Mouse (Mus musculus) liver, postnatal 0 days (tissue): ENCODE measurements around the gene Zcchc14. TPM values are rescaled to one million over a fixed set of nuclear protein-coding genes. Genes with fewer than 3 reads are reported as not detected.

Source experiments
- ATAC-seq: fragments of 200-750 bp; cut with Nextera tagmentation; 2 replicates; pipeline ENCODE4 v1.8.0; 2017; ENCODE audit warnings: mild to moderate bottlenecking, moderate library complexity
- DNase-seq: peaks from one replicate; pipeline ENCODE4 v3.0.0-alpha.2; 2016
- H3K27ac ChIP-seq: fragments of 300-500 bp; sonication (generic); 2 replicates; pipeline ENCODE4 v1.5.1; 2014; ENCODE audit warnings: antibody characterized with exemption, moderate library complexity, mild to moderate bottlenecking, low read depth
- H3K27me3 ChIP-seq: fragments of 300-500 bp; sonication (generic); 2 replicates; pipeline ENCODE4 v1.6.1; 2014; ENCODE audit warnings: low read length, control low read depth, mixed read lengths; ENCODE audit not compliant: insufficient read depth
- H3K36me3 ChIP-seq: fragments of 300-500 bp; sonication (generic); replicated peaks from 2 replicates; pipeline ENCODE4 v1.6.1; 2014; ENCODE audit warnings: mild to moderate bottlenecking, control low read depth, low read length, moderate library complexity, mixed read lengths; ENCODE audit not compliant: insufficient read depth
- H3K4me1 ChIP-seq: fragments of 300-500 bp; sonication (generic); 2 replicates; pipeline ENCODE4 v1.6.1; 2014; ENCODE audit warnings: antibody characterized with exemption, mild to moderate bottlenecking, control low read depth; ENCODE audit not compliant: insufficient read depth
- H3K4me2 ChIP-seq: fragments of 300-500 bp; sonication (generic); 2 replicates; pipeline ENCODE4 v1.6.1; 2014; ENCODE audit warnings: low read depth, mild to moderate bottlenecking, low read length, moderate library complexity, mixed read lengths
- H3K4me3 ChIP-seq: fragments of 300-500 bp; sonication (generic); 2 replicates; pipeline ENCODE4 v1.5.1; 2014; ENCODE audit warnings: low read depth, low read length
- H3K9ac ChIP-seq: fragments of 300-500 bp; sonication (generic); replicated peaks from 2 replicates; pipeline ENCODE4 v1.6.1; 2014; ENCODE audit warnings: mild to moderate bottlenecking, moderate library complexity
- H3K9me3 ChIP-seq: fragments of 300-500 bp; sonication (generic); 2 replicates; pipeline ENCODE4 v1.6.1; 2016; ENCODE audit warnings: mild to moderate bottlenecking, control low read depth, low read length, mixed read lengths
- CTCF ChIP-seq: sonication (generic); IDR thresholded peaks from 2 replicates; pipeline ENCODE4 v1.5.1; 2016; ENCODE audit warnings: antibody characterized with exemption, low read depth
- EP300 ChIP-seq: IDR thresholded peaks from 2 replicates; pipeline ENCODE4 v1.6.1; 2016; ENCODE audit warnings: antibody characterized with exemption, low read depth, mild to moderate bottlenecking
- WGBS: fragments of 180-500 bp; shearing (Covaris S2); extraction: QIAGEN DNeasy Blood & Tissue Kit; methylation state at CpG from one replicate; pipeline ENCODE4 v1.1.7; 2014; ENCODE audit not compliant: insufficient replicate concordance; 5-methylcytosine and 5-hydroxymethylcytosine counted together
- polyA plus RNA-seq: library from polyadenylated mRNA; unstranded; fragments of >200 nt; fragmentation: Nextera tagmentation; extraction: Ambion mirVana; gene quantifications from 2 replicates; pipeline ENCODE4 v1.2.1, GENCODE M21; 2015

Gene Zcchc14
- polyA plus RNA-seq, 1 experiment from 2014 or later: 2.3 TPM

DNA sequence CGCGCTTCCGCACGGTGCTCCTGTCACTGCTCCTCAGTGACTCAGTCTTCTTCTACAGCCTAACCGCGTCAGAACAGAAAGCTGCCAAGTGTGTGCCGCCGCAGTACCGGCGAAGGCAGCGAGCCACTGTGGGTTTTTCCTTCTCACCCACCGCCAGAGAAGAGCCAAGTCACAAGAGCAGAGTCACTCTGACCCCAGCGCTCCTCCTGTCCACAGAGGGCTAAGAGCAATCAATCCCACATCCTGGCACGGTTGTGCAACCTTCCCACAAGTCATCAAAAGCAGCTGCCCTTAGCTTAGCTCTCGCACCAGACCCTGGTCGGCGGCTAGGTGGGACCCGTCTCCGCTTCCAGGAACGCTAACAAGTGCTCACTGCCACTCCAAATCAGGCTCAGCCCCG lies 82.4 kb downstream of the Zcchc14 start:
- no peak for TF ChIP-seq EP300
- H3K9ac ChIP-seq: peak overlapping the region; percentile 1; the same call in 1 of the 2 replicates
- no peaks in the 10 kb centered on the region for H3K27me3 ChIP-seq
- DNase-seq (peak; percentile 68), ATAC-seq (peak; percentile 76)
- no peaks in the 10 kb centered on the region for H3K9me3 ChIP-seq
- 0 out of 2 replicates have a peak overlapping the region, but pooled peaks have one; percentile 1 for H3K4me3 ChIP-seq
- peaks cover 18% of the 10 kb centered on the region for H3K4me1 ChIP-seq
- 40% methylated on average over 21 of the region's 21 CpGs for WGBS
- peak overlapping the region; percentile 62 for H3K4me2 ChIP-seq
- H3K27ac ChIP-seq: peak overlapping the region; percentile 69
- H3K36me3 ChIP-seq: no peaks in the 10 kb centered on the region

DNA sequence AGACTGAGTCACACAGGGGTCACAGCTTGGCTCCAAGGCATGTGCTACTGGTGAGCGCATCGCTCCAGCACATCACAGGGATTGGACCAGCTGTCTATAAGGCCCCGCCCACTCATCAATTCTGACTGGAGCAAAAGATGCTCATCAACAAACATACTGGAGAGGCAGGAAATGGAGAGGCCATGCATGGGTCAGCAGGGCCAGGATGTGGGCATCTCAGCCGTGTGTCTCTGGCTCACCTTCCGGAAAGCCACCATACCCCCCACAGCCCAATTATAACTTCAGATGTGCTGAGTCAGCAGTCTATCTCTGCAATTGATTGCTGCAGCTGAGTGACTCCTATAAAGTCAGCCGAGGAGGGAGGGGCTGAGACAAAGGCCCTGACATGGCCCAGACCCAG lies 84.4 kb downstream of the Zcchc14 start:
- Histone ChIP-seq H3K4me1 (peaks cover 15% of the 10 kb centered on the region), H3K9ac (no peak overlapping the region), H3K36me3 (no peaks in the 10 kb centered on the region), H3K27ac (no peak overlapping the region), H3K4me3 (no peak overlapping the region), H3K4me2 (no peak overlapping the region), H3K9me3 (no peaks in the 10 kb centered on the region), H3K27me3 (no peaks in the 10 kb centered on the region)
- ATAC-seq (no peak), DNase-seq (no peak)
- no peak for TF ChIP-seq CTCF
- no peak for TF ChIP-seq EP300
- 68% methylated on average over 6 of the region's 6 CpGs for WGBS

DNA sequence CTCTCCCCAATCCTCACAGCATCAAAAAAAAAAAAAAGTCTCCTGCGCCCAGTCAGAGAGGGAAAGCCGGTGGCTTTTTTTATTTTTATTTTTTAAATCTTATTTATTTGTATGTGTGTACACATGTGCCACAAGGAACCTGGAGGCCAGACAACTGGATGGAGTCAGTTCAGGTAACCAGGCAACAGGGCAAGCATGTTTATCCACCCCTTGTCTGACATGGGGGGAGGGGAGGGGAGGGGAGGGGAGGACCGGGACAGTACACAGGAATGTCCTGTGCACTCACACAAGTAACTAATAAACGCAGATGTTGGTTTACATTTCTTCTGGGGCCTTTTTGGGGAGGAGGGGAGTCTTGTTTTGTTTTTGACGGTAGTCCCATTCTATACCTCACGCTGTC lies 89.0 kb downstream of the Zcchc14 start:
- DNase-seq (peak; percentile 62), ATAC-seq (peak; percentile 52)
- Histone ChIP-seq H3K36me3 (peaks cover 9% of the 10 kb centered on the region), H3K4me3 (no peak overlapping the region), H3K4me2 (no peak overlapping the region), H3K27me3 (no peaks in the 10 kb centered on the region), H3K9me3 (no peaks in the 10 kb centered on the region), H3K4me1 (peaks cover 9% of the 10 kb centered on the region), H3K27ac (peak overlapping the region; percentile 81), H3K9ac (no peak overlapping the region)
- 81% methylated on average over 6 of the region's 6 CpGs for WGBS
- TF ChIP-seq CTCF (no peak), EP300 (no peak)

GRCm38 (mm10) chr8:121562941-121563351 lies 89.8 kb downstream of the Zcchc14 start:
- H3K9ac ChIP-seq: no peak overlapping the region
- H3K36me3 ChIP-seq: peaks cover 10% of the 10 kb centered on the region

DNA sequence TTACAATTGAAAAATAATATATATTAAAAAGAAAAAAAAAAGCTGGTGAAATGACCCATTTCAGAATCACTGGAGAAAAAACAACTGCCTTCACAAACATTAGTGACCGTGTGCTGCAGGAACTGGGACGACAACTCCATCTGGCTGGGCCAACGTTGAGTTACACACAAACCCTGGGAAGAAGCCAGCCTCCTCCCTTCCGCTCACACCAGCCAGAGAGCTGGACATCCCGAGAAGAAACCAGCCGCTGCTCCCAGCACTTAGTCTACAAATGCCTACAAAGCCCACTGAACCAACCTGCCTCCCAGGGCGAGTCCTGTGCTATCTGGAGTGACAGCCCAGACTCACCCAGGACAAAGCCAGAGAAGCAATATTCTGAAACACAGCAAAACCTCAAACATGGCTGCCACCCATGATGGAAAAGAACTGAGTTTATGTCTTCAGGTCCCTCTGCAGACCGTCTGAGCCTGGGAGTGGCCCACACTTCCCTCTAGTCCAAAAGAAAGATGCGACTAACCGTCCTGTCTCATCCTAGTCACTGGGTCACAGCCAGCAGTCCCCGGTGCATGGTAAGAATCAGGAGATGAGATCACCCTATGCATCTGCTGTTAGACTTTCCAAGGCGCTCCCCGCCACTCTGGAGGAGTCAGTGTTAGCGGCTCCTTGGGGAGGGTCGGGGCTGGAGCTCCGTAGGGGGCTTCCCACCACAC lies 90.9 kb downstream of the Zcchc14 start:
- no peaks in the 10 kb centered on the region for H3K9me3 ChIP-seq
- H3K4me2 ChIP-seq: no peak overlapping the region
- ATAC-seq: no peak
- H3K27ac ChIP-seq: no peak overlapping the region; the same call in 1 of the 2 replicates
- TF ChIP-seq CTCF (no peak), EP300 (no peak)
- peaks cover 10% of the 10 kb centered on the region for H3K36me3 ChIP-seq
- 85% methylated on average over 16 of the region's 16 CpGs for WGBS
- H3K4me1 ChIP-seq: peaks cover 9% of the 10 kb centered on the region
- no peak overlapping the region for H3K9ac ChIP-seq
- DNase-seq: no peak
- no peak overlapping the region for H3K4me3 ChIP-seq
- H3K27me3 ChIP-seq: no peaks in the 10 kb centered on the region

More at GRCm38 (mm10) chr8:121562941-121563351, 89.8 kb downstream of the Zcchc14 start:
- no peaks in the 10 kb centered on the region for H3K9me3 ChIP-seq
- DNase-seq (peak; percentile 59), ATAC-seq (peak; percentile 89)
- H3K4me2 ChIP-seq: no peak overlapping the region
- TF ChIP-seq CTCF (no peak), EP300 (peak; percentile 74)
- peaks cover 9% of the 10 kb centered on the region for H3K4me1 ChIP-seq
- WGBS: 67% methylated on average over 9 of the region's 9 CpGs
- H3K4me3 ChIP-seq: no peak overlapping the region
- H3K27ac ChIP-seq: peak overlapping the region; percentile 81
- no peaks in the 10 kb centered on the region for H3K27me3 ChIP-seq

- Histone ChIP-seq H3K4me1 (peaks cover 7% of the 10 kb centered on the region), H3K4me2 (no peak overlapping the region), H3K9ac (no peak overlapping the region), H3K9me3 (no peaks in the 10 kb centered on the region), H3K27me3 (no peaks in the 10 kb centered on the region), H3K36me3 (peaks cover 13% of the 10 kb centered on the region), H3K27ac (no peak overlapping the region), H3K4me3 (no peak overlapping the region)
- ATAC-seq (no peak), DNase-seq (no peak)
- WGBS: 87% methylated on average over 7 of the region's 7 CpGs
- no peak for TF ChIP-seq EP300
Measured at GRCm38 (mm10) chr8:121560432-121561100, 92.1 kb downstream of the Zcchc14 start.
